10 mouse cellular contexts compared by ENCODE assay signal in the genomic region with DNA sequence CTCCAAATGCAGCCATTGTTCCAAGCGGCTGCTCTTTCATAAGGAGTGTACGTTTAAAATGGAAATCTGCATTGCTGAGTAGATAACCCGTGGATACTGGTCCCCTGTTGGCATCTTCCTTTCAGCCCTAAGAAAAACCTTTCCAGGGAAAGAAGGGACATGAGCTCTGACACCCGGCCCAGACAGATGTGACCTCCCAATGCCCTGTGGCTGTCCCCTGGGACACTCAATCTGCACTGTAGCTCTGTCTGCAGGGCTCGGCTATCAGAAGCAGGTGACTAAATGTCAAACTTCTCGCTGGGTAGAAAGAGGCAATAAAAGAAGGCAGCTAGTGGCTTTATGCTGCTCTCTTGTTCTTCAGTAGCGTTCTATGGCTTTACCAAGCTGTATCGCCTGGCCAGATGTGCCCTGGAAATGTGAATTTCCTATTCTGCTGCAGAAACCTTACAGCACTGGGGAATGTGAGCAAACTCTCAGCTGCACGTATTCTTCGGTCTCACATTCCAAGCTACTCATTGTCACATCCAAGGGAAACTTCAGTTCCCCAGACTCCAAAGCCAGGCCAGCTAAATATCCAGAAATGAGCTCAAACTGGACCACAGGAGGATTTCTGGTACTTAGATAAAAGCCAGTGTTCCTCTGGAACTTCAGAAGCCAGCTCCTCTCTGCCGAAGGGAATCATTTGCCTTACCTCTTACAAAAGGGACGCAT. TPM values are rescaled to one million over a fixed set of nuclear protein-coding genes. Genes with fewer than 3 reads are reported as not detected.
DNase-seq lines count a peak whose midpoint lies in the region; ATAC-seq and TF ChIP-seq lines count a peak whose summit lies in the region.
"Had no signal": no experiment of that assay in that cellular context is flagged by ENCODE, and none has a peak within 500 bp of the region (broad histone marks: within the 10 kb centered on the region; RNA-seq: fewer than 3 reads in every experiment).

No protein-coding gene starts in this region.

- no peak for ATAC-seq in heart, embryonic 11.5 days (replicated peaks; ENCODE audit: insufficient number of reproducible peaks, low FRiP score, low TSS enrichment)
- no peak for ATAC-seq in lung, embryonic 16.5 days (ENCODE audit: low read depth)
- ATAC-seq in midbrain, embryonic 14.5 days (ENCODE audit: low FRiP score, low TSS enrichment), result no peak
- no peak for ATAC-seq in kidney, embryonic 16.5 days (ENCODE audit: low FRiP score, low TSS enrichment)

- intact Hi-C loops in heart, adult 2 months (cut with DNase I), result no loop called here

- no peaks in the 10 kb centered on the region for H3K36me3 ChIP-seq in heart, embryonic 11.5 days (ENCODE audit: control insufficient read depth, insufficient read depth, low read length)
- no peaks in the 10 kb centered on the region for H3K36me3 ChIP-seq in heart, adult 2 months (ENCODE audit: control insufficient read depth, insufficient read depth, low read length)
- H3K36me3 ChIP-seq in lung, embryonic 16.5 days (ENCODE audit: control insufficient read depth, insufficient read depth, low read length), result no peaks in the 10 kb centered on the region
- no peaks in the 10 kb centered on the region for H3K36me3 ChIP-seq in midbrain, embryonic 14.5 days (ENCODE audit: control insufficient read depth, insufficient read depth, low read length)
- 0 out of 2 replicates have a peak, but pooled peaks cover 1% of the 10 kb centered on the region for H3K36me3 ChIP-seq in kidney, embryonic 16.5 days (ENCODE audit: insufficient read depth, low read length)

- no peaks in the 10 kb centered on the region for H3K79me2 ChIP-seq in heart, adult 2 months (replicated peaks; ENCODE audit: control insufficient read depth, insufficient read depth, low read length)

- no peak for TF ChIP-seq POLR2A in heart, adult 2 months (IDR thresholded peaks at IDR 0.05; ENCODE audit: insufficient read depth, low read depth, low read length)

- no peak for TF ChIP-seq CTCF in heart, adult 2 months (IDR thresholded peaks at IDR 0.05)

- H3K27me3 ChIP-seq in heart, embryonic 11.5 days (ENCODE audit: control insufficient read depth, insufficient read depth, low read length), result 0 out of 2 replicates have a peak, but pooled peaks cover 3% of the 10 kb centered on the region
- H3K27me3 ChIP-seq in heart, adult 2 months (ENCODE audit: control insufficient read depth, insufficient read depth, low read length), result no peaks in the 10 kb centered on the region
- no peaks in the 10 kb centered on the region for H3K27me3 ChIP-seq in lung, embryonic 16.5 days (ENCODE audit: control insufficient read depth, insufficient read depth, low read depth, low read length)
- H3K27me3 ChIP-seq in midbrain, embryonic 14.5 days (ENCODE audit: control insufficient read depth, insufficient read depth, low read length), result no peaks in the 10 kb centered on the region
- H3K27me3 ChIP-seq in kidney, embryonic 16.5 days (ENCODE audit: insufficient read depth, low read length), result no peaks in the 10 kb centered on the region

- no peak overlapping the region for H3K9ac ChIP-seq in heart, embryonic 11.5 days (ENCODE audit: low read depth, low read length)
- no peak overlapping the region for H3K9ac ChIP-seq in heart, adult 2 months (ENCODE audit: low read depth, low read length)
- H3K9ac ChIP-seq in lung, embryonic 16.5 days (ENCODE audit: low read length), result no peak overlapping the region
- H3K9ac ChIP-seq in midbrain, embryonic 14.5 days (replicated peaks; ENCODE audit: low read length), result no peak overlapping the region
- no peak overlapping the region for H3K9ac ChIP-seq in kidney, embryonic 16.5 days (replicated peaks; ENCODE audit: low read length)

- H3K4me2 ChIP-seq in heart, embryonic 11.5 days, result peak overlapping the region; percentile 27; the same call in 1 of the 2 replicates
- H3K4me2 ChIP-seq in lung, embryonic 16.5 days (ENCODE audit: low read depth, low read length), result no peak overlapping the region
- no peak overlapping the region; the same call in 1 of the 2 replicates for H3K4me2 ChIP-seq in midbrain, embryonic 14.5 days (ENCODE audit: low read length)
- H3K4me2 ChIP-seq in kidney, embryonic 16.5 days (replicated peaks; ENCODE audit: low read depth, low read length), result no peak overlapping the region

- H3K4me3 ChIP-seq in heart, embryonic 11.5 days (ENCODE audit: low read depth, low read length), result no peak overlapping the region
- no peak overlapping the region for H3K4me3 ChIP-seq in heart, adult 2 months
- no peak overlapping the region for H3K4me3 ChIP-seq in lung, embryonic 16.5 days (ENCODE audit: low read length)
- no peak overlapping the region for H3K4me3 ChIP-seq in midbrain, embryonic 14.5 days (replicated peaks; ENCODE audit: low read depth, low read length)
- no peak overlapping the region for H3K4me3 ChIP-seq in kidney, embryonic 16.5 days (ENCODE audit: low read length)
- H3K4me3 ChIP-seq: gastrocnemius, adult 2 months had no signal

- peaks cover 13% of the 10 kb centered on the region for H3K4me1 ChIP-seq in heart, embryonic 11.5 days (ENCODE audit: control insufficient read depth, insufficient read depth, low read length)
- no peaks in the 10 kb centered on the region; the same call in 1 of the 2 replicates for H3K4me1 ChIP-seq in heart, adult 2 months (ENCODE audit: control insufficient read depth, insufficient read depth, low read length)
- peaks cover 26% of the 10 kb centered on the region for H3K4me1 ChIP-seq in lung, embryonic 16.5 days (replicated peaks; ENCODE audit: control insufficient read depth, insufficient read depth, low read length)
- H3K4me1 ChIP-seq in midbrain, embryonic 14.5 days (ENCODE audit: control insufficient read depth, insufficient read depth, low read length), result peaks cover 9% of the 10 kb centered on the region
- H3K4me1 ChIP-seq in kidney, embryonic 16.5 days (ENCODE audit: insufficient read depth, low read length), result peaks cover 16% of the 10 kb centered on the region

- DNase-seq in heart, adult 2 months, result no peak
- no peak for DNase-seq in lung, postnatal 36 days
- peak; percentile 33 for DNase-seq in embryo, embryonic 9.5 days (ENCODE audit: extremely low spot score)
- DNase-seq in midbrain, embryonic 14.5 days, result peak; percentile 35
- DNase-seq in adrenal gland, adult 2 months, result no peak
- DNase-seq: gastrocnemius, adult 2 months had no signal

- H3K9me3 ChIP-seq in heart, embryonic 11.5 days (replicated peaks; ENCODE audit: control insufficient read depth, low read length), result 0 out of 2 replicates have a peak, but pooled peaks cover under 1% of the 10 kb centered on the region
- no peaks in the 10 kb centered on the region for H3K9me3 ChIP-seq in lung, embryonic 16.5 days (ENCODE audit: control insufficient read depth, low read length)
- no peaks in the 10 kb centered on the region for H3K9me3 ChIP-seq in midbrain, embryonic 14.5 days (ENCODE audit: control insufficient read depth, low read length)
- H3K9me3 ChIP-seq in kidney, embryonic 16.5 days (ENCODE audit: low read length), result peaks cover under 1% of the 10 kb centered on the region; the same call in 1 of the 2 replicates

- WGBS in heart, embryonic 11.5 days (ENCODE audit: insufficient replicate concordance), result 28% methylated on average over 12 of the region's 12 CpGs
- WGBS in heart, adult 2 months, result 26% methylated on average over 12 of the region's 12 CpGs
- 23% methylated on average over 12 of the region's 12 CpGs for WGBS in lung, embryonic 16.5 days
- 21% methylated on average over 12 of the region's 12 CpGs for WGBS in midbrain, embryonic 14.5 days
- WGBS in kidney, embryonic 16.5 days, result 33% methylated on average over 12 of the region's 12 CpGs

- no peak for TF ChIP-seq EP300 in heart, adult 2 months (IDR thresholded peaks at IDR 0.05; ENCODE audit: insufficient read depth, low read depth, low read length)

- H3K27ac ChIP-seq in heart, embryonic 11.5 days (ENCODE audit: low read depth, low read length), result no peak overlapping the region
- no peak overlapping the region for H3K27ac ChIP-seq in heart, adult 2 months
- H3K27ac ChIP-seq in lung, embryonic 16.5 days (ENCODE audit: low read length), result peak overlapping the region; percentile 73
- no peak overlapping the region for H3K27ac ChIP-seq in midbrain, embryonic 14.5 days (replicated peaks; ENCODE audit: low read depth, low read length)
- H3K27ac ChIP-seq in kidney, embryonic 16.5 days (ENCODE audit: low read length), result no peak overlapping the region
- H3K27ac ChIP-seq: gastrocnemius, adult 2 months; kidney, postnatal 0 days had no signal

RNA-seq across cellular contexts. Expression of gene Rai14, which starts 8.4 kb away (rescaled TPM):
- 30.5 and 30.6 TPM in 2 replicates for polyA plus RNA-seq in heart, embryonic 11.5 days (2014; fragmentation: Nextera tagmentation; extraction: Ambion mirVana)
- 1 to 10 TPM; 3.7 to 4.3 TPM for total RNA-seq in heart, adult 2 months (2021)
- 1.1 and 1.5 TPM in 2 replicates for polyA plus RNA-seq in heart, adult 2 months (2012; rRNA removed)
- 80.9 and 84.2 TPM in 2 replicates for polyA plus RNA-seq in lung, embryonic 16.5 days (2015; fragmentation: Nextera tagmentation; extraction: Ambion mirVana)
- polyA plus RNA-seq in midbrain, embryonic 14.5 days (2014; fragmentation: Nextera tagmentation; extraction: Ambion mirVana), result 10.5 and 20.5 TPM in 2 replicates
- 10 to 100 TPM; 23.2 to 28.9 TPM for total RNA-seq in adrenal gland, adult 2 months (2021)
- polyA plus RNA-seq in adrenal gland, adult 2 months (2012; rRNA removed), result 1.2 and 2.0 TPM in 2 replicates
- polyA plus RNA-seq in kidney, embryonic 16.5 days (2015; fragmentation: Nextera tagmentation; extraction: Ambion mirVana), result 60.6 and 69.6 TPM in 2 replicates

Comparison
In these comparisons a context has a peak if more than half of its experiments do, and no peak if none do; other contexts are left out.
1. DNase-seq: peak in embryo, embryonic 9.5 days (single experiment) and midbrain, embryonic 14.5 days (single experiment); none in heart, adult 2 months (0 of 2), lung, postnatal 36 days (single experiment) and adrenal gland, adult 2 months (single experiment).